Mouse (Mus musculus): Measurements from ENCODE around the gene Ckmt2.

Ckmt2 gene

DNA sequence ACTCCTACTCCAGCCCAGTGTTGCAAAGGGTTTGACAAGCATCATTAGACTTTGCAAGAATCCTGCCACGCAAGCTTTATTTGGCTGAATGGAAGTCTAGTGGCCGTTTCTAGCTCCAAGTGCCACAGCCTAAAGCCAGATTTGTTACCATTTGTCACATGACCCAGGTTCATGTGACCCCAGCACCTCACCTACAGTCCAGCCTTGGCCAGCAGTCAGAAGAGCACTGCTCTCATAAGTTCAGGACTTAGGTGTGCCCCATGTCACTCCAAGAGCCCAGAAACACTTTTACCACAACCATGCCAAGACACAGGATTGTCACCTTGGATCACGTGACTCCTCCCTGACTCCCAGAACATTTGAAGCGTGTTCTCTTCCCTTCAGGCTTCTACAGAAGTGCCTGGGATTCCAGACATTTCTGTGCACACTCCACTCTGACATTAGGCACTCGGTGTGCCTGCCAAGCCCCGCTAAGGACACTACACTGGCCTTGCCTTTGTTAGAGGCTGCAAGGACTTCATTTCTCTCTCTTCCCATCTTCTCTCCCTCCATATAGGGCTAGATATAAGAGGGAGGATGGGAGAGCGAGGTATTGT is 2.9 kb downstream of the Ckmt2 start:
- DNase-seq (ENCODE audit: low read depth, low spot score): no peak

DNA sequence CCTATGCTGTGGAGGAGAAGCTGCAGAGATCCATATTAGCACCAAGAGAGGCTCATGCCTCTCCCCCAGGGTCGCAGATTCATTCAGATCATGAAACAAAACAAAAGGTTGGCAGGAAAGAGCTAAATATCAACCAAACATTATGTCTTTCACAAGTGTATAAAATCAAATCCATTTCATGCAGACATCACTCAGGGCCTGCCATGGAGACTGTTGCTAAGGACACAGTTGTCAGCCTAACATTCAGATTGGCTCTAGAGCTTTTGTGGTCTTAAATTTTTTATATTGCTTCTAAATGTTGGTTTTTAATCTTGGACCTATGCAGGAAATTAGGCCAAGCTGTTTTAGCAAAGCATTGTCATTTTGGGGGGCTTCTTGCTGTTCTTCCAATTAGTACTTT is 8.1 kb downstream of the Ckmt2 start:
- DNase-seq (ENCODE audit: low read depth, low spot score): no peak

DNA sequence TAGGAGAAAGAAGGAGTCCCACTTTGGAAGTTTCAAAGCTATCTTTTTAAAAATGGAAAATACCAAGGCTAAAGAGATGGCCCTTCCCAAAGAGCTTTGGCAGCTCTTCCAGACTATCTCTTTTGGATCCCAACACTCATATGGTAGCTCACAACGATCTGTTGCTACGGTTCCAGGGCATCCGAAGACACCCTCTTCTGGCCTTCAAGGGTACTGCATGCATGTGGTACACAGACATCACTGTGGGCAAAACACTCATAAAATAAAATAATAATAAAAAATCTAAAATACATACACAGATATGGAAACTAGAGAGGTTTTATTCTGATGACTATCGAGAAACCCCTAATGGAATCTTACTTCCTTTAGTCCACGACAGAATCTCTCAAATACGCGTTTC is 17.9 kb downstream of the Ckmt2 start:
- DNase-seq (ENCODE audit: low read depth, low spot score): no peak

DNA sequence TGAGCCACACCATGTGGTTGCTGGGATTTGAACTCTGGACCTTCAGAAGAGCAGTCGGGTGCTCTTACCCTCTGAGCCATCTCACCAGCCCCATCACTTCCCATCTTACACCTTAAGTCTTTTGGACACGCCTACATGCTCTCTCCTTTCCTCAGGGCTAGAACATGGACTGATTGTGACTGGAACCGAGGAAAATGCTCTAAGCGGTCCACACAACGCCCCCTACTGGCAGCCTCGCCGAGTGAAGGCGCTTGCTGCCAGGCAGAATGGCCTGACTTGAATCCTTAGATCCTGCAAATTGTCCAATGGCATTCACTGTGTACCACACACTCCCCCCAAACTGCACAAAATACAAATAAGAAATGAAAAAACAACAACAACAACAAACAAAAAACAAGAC is 19.3 kb downstream of the Ckmt2 start:
- DNase-seq (ENCODE audit: low read depth, low spot score): no peak

DNA sequence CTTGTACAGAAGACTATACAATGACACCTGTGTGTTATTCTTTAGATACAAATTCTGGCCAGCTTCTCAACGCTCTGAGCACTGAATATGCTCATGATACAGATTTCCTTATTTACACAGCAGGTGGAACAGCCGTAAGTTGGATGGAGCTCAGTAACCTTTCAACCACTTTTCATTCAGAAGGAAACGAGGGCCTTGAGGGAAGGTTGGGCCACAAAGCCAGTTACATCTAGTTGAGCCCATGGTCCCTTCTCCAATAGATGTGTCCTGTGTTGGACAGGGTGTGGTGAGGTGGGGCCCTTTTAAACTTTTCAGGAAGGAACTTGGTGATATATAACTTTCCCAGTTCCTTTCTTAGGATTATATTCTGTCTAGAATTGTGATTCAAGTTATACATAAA is 22.3 kb downstream of the Ckmt2 start:
- DNase-seq (ENCODE audit: low read depth, low spot score): no peak

DNA sequence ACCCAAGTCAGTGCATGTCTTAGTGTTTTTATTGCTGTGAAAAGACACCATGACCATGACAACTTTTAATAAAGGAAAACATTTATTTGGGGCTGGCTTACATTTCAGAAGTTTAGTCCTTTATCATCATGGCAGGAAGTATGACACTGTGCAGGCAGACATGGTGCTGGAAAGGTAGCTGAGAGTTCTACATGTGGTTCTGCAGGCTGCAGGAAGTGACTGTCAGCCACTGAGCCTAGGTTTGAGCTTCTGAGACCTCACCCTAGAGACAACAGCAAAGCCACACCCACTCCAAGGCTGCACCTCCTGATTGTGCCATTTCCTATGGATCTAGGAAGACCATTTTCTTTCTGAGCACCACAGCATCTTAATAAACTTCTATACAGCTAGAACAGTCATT is 48.8 kb downstream of the Ckmt2 start:
- DNase-seq (ENCODE audit: low read depth, low spot score): no peak

DNA sequence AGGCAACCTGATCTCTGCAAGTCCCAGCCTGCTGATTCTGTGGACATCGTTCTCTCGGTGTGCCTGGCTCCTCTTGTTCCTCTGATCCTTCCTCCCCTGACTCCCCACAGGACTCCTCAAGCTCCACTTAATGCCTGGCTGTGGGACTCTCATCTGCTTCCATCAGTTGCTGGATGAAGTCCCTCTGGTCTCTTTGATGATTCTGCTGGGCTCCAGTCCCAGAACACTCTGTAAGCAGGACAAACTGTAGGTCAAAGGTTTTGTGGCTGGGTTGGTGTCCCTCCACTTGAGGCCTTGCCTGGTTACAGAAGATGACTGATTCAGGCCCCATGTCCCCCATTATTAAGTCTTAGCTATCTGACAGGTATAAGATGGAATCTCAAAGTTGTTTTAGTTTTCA is 50.6 kb downstream of the Ckmt2 start:
- no peak for DNase-seq (ENCODE audit: low read depth, low spot score)

DNA sequence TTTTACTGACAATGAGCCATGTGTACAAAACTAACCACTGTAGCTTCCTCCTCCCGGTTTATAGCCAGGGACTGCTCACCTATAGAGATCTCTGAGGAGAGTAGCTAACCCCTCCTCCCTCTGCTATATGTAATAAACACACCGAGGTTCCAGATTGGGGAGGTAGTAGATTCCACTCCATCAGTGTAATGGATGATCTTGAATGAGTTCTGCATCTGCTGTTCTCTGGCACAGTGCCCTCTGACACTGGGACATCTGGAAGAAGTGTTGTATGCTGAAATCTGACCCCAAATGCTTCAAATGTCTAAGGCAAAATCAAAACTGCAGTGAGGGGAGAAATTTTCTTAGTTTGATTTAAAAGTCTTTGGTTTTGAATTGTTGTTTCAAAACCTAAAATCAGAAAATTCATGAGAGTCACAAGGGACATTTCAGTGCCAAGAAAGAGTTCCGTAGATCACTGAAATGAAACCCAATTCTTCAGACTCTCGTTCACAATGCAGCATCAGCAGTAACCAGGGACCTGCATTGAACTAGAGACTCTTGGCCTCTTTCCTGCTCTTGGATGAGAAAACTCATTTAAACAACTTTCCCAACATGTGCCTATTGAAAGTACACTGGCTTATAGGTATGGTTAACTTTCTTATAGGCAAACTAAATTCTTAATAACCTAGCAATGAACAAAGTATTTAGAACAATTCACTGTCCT is 51.7 kb downstream of the Ckmt2 start:
- DNase-seq (ENCODE audit: low read depth, low spot score): no peak

DNA sequence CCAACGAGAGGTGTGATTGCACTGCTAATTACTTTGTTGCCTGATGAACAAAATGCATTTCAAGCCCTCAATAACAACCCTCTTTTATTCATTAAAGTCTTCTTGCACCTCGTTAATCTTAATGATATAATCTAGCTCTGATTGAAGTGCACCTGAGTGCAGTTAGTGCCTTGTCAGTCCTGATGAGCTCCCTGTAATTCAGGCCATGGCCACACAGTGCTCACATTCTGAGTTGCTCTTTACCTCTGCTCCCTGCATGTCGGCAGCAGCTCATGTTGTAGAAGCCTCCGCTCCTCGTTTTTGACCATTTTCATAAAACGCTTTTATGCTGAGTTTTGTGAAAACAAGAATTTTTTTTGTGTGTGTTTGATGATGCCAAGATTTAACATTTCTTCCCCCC is 53.0 kb downstream of the Ckmt2 start:
- DNase-seq (ENCODE audit: low read depth, low spot score): no peak

DNA sequence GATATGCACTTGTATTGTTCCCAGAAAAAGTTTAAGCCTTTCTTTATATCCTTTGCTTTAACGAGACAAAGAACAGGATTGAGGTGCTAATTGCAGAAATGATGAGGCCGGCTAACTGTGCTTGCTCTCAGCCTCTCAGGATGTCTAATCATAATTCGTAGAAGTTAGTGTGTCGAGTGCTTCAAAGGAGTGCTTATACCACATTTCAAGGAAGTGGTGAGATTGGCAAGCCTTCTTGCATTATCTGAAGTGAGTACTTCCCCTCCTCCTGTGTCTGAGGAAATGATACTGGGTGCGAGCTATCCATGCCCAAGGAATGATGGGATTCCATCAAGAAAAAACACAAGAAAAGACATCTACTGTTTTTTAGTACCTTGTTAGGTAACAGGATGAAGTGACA is 62.0 kb downstream of the Ckmt2 start:
- DNase-seq (ENCODE audit: low read depth, low spot score): no peak

DNA sequence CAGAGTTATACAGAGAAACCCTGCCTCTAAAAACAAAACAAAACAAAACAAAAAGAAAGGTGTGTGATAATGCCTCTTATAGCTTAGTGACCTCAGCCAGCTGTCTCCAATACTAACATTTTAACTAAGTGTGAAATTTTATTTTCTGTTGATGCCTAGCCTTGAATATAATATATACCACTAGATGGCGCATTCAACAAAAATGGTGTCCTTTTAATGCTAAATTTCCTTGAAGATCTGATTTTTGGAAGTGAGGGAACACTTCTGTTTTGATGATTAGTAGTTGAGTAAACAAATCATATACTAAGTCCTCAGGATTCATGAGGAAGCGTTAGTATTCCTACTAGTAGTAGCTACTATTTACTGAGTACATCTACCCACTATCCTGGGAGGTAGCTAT is 67.2 kb downstream of the Ckmt2 start:
- DNase-seq (ENCODE audit: low read depth, low spot score): no peak

DNA sequence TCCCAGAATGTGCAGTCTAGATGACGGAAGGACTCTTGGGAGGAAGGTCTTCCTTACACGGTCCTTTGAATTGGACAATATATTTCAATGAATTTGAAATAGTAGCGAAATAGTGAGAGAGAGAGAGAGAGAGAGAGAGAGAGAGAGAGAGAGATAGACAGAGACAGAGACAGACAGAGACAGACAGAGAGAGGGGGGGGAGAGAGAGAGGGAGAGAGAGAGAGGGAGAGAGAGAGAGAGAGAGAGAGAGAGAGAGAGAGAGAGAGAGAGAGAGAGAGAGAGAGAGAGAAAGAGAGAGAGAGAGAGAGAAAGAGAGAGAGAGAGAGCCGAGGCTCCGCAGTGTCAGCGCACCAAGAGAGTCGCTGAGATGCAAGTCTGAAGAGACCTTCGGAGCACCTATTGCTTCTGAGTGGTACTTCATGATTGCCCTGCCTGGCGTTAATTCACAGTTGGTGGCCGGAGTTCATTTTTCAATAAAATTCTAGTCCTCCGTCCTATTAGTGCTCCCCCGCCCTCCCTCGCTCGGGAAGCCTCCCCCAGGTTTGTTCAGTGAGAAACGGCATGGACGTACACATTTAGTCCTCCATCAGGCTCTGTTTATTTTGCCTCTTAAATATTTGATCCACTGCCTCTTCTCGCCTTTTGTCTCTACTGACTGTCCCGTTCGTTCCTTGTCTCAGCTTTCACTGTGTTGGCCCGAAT is 68.7 kb downstream of the Ckmt2 start:
- DNase-seq (ENCODE audit: low read depth, low spot score): no peak

DNA sequence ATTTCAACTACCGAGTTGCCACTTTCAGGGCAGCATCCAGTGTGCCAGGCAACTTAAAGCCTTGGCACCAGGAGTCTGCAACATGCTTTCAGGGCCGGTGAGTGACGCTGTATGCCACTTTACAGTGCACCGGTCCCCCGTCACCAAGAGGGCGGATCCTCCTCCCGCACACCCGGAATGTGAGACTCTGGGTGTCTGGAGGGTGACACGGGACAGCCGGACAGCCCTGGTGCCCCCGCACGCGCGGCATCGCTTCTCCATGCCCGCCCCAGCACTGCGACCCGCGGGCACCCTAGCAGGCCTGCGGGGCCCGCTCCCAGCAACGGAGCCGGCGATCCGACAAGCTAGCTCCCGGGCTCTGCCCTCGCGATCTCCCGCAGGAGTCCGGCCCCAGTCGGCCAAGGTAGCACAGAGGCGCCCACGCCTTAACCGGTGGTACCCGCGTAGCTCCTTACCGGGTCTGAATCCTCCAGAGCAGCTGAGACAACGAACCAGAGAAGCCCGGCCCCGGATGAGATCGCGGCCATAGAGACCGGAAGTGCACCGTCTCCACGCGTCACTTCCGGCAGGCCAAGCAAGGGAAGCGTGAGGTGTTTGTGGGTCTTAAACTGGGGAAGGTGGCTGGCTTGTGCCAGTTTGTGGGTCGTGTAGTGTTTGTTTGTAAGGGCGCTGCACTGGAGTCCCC is 69.4 kb downstream of the Ckmt2 start, which contains the start of gene Zcchc9:
Gene Zcchc9 (minus strand): TSS at position 551 of the 685 bp plus-strand sequence.
- peak; percentile 88 for DNase-seq (ENCODE audit: low read depth, low spot score)

Data from retina, adult 2 months (tissue).